Mouse (Mus musculus) CD4-positive, CD25-positive, alpha-beta regulatory T cell, adult 4 months (primary cell): ENCODE data around the gene Mrgpra2b. TPM values are rescaled to one million over a fixed set of nuclear protein-coding genes. Genes with fewer than 3 reads are reported as not detected.
"Not testable (repeated sequence)": the region's sequence is repeated elsewhere in the genome, so short reads cannot be mapped to it uniquely, and the experiment has no call there.

Experiments used
- ATAC-seq: one replicate; pipeline ENCODE4 v1.8.0; 2017
- polyA plus RNA-seq, 2 experiments: library from polyadenylated mRNA; unstranded; fragments of 100-300 nt; shearing (Covaris generic); gene quantifications; one replicate each; pipeline ENCODE4 v1.2.1; 2017

Gene Mrgpra2b
- polyA plus RNA-seq = not detected

- ATAC-seq = no peak
These were observed at the start of gene Mrgpra2b for GRCm38 (mm10) chr7:47528762-47529161. TSS of gene Mrgpra2b (minus strand) at chr7:47528862.

- ATAC-seq = no peak
These were observed 12.3 kb downstream of the Mrgpra2b start for GRCm38 (mm10) chr7:47516379-47516778.

DNA sequence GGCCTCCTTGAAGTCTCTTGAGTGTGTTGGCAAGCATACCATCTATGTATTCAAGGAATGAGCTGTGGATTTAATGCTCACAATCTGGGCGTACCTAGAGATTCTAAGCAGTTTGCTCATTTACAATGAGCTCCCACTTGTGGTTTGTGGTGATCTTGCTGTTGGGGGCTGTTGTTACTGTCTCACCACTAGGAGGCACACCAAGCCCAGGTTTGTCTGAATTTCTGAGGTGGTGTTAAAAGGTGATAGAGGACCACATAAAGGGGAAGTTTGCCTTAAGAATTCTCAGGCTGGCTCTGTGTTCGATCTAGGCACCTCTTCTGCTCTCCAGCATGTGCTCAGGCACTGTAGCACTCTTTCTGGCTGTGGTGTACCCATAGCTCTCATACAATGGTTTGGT is 13.6 kb downstream of the Mrgpra2b start:
- ATAC-seq = no peak

DNA sequence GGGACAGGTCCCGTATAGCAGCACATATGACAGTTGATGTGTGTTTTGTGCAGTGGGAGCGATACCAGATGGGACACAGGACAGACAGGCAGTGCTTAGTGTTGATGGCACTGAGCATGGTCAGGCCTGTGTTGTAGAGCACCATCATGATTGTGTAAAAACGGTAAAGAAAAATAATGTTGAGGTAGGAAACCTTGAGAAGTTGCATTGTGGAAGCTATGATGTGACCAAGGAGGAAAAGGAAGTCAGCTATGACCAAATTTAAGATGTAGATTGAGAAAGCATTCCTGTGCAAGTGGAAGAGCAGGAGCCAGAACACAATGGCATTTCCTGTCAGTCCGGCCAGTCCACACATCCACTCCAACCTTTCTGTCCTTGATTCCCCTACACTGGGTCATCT is 25.7 kb downstream of the Mrgpra2b start:
- no peak for ATAC-seq

- not testable (repeated sequence) for ATAC-seq
These were observed 37.4 kb downstream of the Mrgpra2b start for GRCm38 (mm10) chr7:47491266-47491665.

- not testable (repeated sequence) for ATAC-seq
These were observed 39.2 kb downstream of the Mrgpra2b start for GRCm38 (mm10) chr7:47489438-47489837.

DNA sequence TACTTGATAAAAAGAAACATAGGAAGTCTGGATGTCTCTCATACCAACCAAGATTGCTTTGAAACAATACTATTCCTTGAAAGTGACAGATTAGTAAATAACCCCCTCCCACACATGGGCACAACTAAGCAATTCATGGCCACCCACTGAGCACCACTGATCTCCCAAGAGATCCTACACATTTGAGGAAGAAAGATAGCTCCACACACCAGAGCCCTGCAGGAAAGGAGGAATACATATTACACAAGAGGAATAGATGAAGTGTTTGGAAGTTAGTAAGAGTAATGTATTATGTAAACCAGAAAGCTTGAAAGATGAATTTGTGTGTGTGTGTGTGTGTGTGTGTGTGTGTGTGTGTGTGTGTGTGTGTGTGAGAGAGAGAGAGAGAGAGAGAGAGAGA is 45.5 kb downstream of the Mrgpra2b start:
- not testable (repeated sequence) for ATAC-seq

- ATAC-seq = not testable (repeated sequence)
These were observed 54.8 kb downstream of the Mrgpra2b start for GRCm38 (mm10) chr7:47473904-47474303.

DNA sequence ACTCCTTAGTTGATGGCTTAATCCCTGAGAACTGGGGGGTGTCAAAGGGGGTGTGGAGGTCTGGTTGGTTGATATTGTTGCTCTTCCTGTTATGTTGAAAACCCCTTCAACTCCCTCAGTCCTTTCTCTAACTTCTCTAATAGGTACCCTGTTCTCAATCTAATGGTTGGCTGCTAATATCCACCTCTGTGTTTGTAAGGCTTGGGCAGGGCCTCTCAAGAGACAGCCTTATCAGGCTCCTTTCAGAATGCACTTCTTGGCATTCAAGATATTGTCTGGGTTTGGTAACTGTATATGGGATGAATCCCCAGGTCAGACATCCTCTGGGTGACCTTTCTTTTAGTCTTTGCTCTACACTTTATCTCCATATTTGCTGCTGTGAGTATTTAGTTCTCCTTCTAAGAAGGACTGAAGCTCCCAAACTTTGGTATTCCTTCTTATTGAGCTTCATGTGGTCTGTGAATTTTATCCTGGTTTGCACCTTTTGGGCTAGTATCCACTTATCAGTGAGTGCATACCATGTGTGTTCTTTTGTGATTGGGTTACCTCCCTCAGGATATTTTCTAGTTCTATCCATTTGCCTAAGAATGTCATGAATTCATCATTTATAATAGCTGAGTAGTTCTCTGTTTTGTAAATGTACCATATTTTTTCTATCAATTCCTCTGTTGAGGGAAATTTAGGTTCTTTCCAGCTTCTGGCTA is 63.2 kb downstream of the Mrgpra2b start:
- not testable (repeated sequence) for ATAC-seq

DNA sequence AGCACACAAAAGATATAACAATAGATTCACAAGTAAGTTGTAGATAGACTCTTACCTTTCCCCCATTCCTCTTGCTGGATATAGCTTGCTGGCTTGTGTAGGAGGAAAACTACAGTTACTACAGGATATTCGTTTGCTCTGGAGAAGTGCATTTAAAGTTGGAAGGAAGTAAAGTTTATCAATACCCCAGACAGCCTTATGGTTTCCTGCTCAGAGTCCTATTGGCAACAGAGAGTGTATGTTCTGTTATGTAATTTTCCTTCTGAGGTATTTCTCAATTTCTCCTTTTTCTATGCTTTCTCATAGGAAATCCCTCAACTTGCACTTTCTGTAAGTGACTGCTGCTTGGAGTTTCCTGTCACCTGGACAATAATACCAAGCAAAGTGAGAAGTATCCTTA is 76.6 kb downstream of the Mrgpra2b start, which contains the start of gene Mrgpra2a:
Gene Mrgpra2a, minus strand, starts transcription at position 125 of the 400 bp plus-strand sequence.
- ATAC-seq = not testable (repeated sequence)

GRCm38 (mm10) chr7:47445729-47446128 is 82.9 kb downstream of the Mrgpra2b start:
- not testable (repeated sequence) for ATAC-seq

- ATAC-seq = not testable (repeated sequence)
These were observed 92.2 kb downstream of the Mrgpra2b start for GRCm38 (mm10) chr7:47436463-47436862.

- not testable (repeated sequence) for ATAC-seq
These were observed 100.7 kb downstream of the Mrgpra2b start for GRCm38 (mm10) chr7:47427815-47428508.

Other genes starting within 250 kb of the Mrgpra2b start
- gene Mrgpra1, start 174.6 kb downstream of the Mrgpra2b start, polyA plus RNA-seq = not detected
- gene Mrgpra2a, start 76.7 kb downstream of the Mrgpra2b start, polyA plus RNA-seq = under 1 TPM in 1 of 2 experiments, not detected in 1; 0.43 TPM
- not detected for gene Mrgpra3, start 72.5 kb upstream of the Mrgpra2b start, polyA plus RNA-seq